Mouse (Mus musculus): Measurements from ENCODE around the gene Sohlh2. TPM values are rescaled to one million over a fixed set of nuclear protein-coding genes. Genes with fewer than 3 reads are reported as not detected.
"Not testable (repeated sequence)": the region's sequence is repeated elsewhere in the genome, so short reads cannot be mapped to it uniquely, and the experiment has no call there.

The Sohlh2 gene
- polyA plus RNA-seq, 1 experiment from 2014 or later, result not detected

GRCm38 (mm10) chr3:55161144-55161543 lies 20.7 kb upstream of the Sohlh2 start:
- 55% methylated on average over 7 of the region's 7 CpGs for WGBS (ENCODE audit: insufficient replicate concordance)
- Histone ChIP-seq H3K27me3 (replicated peaks) (no peaks in the 10 kb centered on the region), H3K36me3 (no peaks in the 10 kb centered on the region), H3K4me3 (no peak overlapping the region), H3K4me2 (no peak overlapping the region), H3K9me3 (replicated peaks) (no peaks in the 10 kb centered on the region), H3K4me1 (no peaks in the 10 kb centered on the region), H3K9ac (no peak overlapping the region), H3K27ac (no peak overlapping the region)
- ATAC-seq, result no peak

DNA sequence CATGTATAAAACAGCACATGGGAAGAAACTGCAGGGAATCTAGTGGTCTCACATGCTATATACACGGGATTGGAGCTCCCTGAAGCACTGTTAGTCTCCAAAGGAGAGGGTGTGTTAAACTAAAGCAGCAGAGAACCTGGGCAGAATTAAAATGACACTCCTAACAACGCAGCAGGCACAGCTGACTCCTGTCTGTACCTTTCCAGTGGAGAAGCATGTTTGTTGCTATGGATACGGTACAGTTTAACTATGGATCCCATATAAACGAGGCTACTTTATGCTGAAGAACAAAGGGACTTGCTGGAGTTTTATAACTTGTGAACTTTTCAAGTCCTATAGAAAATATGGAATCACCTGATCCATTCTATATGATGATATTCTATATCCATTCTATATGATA lies 18.3 kb upstream of the Sohlh2 start:
- Histone ChIP-seq H3K36me3 (no peaks in the 10 kb centered on the region), H3K4me2 (no peak overlapping the region), H3K4me3 (no peak overlapping the region), H3K9ac (no peak overlapping the region), H3K27me3 (replicated peaks) (no peaks in the 10 kb centered on the region), H3K9me3 (replicated peaks) (no peaks in the 10 kb centered on the region), H3K4me1 (no peaks in the 10 kb centered on the region), H3K27ac (no peak overlapping the region)
- ATAC-seq, result no peak
- WGBS (ENCODE audit: insufficient replicate concordance), result 60% methylated on average over 4 of the region's 4 CpGs

- no peak overlapping the region for H3K4me3 ChIP-seq
- WGBS (ENCODE audit: insufficient replicate concordance), result 56% methylated on average over 3 of the region's 3 CpGs
- no peaks in the 10 kb centered on the region for H3K4me1 ChIP-seq
- no peak overlapping the region for H3K9ac ChIP-seq
- no peaks in the 10 kb centered on the region for H3K27me3 ChIP-seq (replicated peaks)
- H3K4me2 ChIP-seq, result no peak overlapping the region
- ATAC-seq, result no peak
- no peaks in the 10 kb centered on the region for H3K9me3 ChIP-seq (replicated peaks)
- no peak overlapping the region for H3K27ac ChIP-seq
- H3K36me3 ChIP-seq, result no peaks in the 10 kb centered on the region
Observed at GRCm38 (mm10) chr3:55172478-55172877, 9.3 kb upstream of the Sohlh2 start.

- Histone ChIP-seq H3K9me3 (replicated peaks) (no peaks in the 10 kb centered on the region), H3K9ac (no peak overlapping the region), H3K36me3 (no peaks in the 10 kb centered on the region), H3K27ac (no peak overlapping the region), H3K4me2 (no peak overlapping the region), H3K4me3 (no peak overlapping the region), H3K27me3 (replicated peaks) (no peaks in the 10 kb centered on the region), H3K4me1 (no peaks in the 10 kb centered on the region)
- 54% methylated on average over 6 of the region's 6 CpGs for WGBS (ENCODE audit: insufficient replicate concordance)
- ATAC-seq, result no peak
Observed at GRCm38 (mm10) chr3:55177271-55177670, 4.6 kb upstream of the Sohlh2 start.

- Histone ChIP-seq H3K4me1 (no peaks in the 10 kb centered on the region), H3K27ac (no peak overlapping the region), H3K36me3 (no peaks in the 10 kb centered on the region), H3K27me3 (replicated peaks) (no peaks in the 10 kb centered on the region), H3K9ac (no peak overlapping the region), H3K4me3 (no peak overlapping the region), H3K4me2 (no peak overlapping the region), H3K9me3 (replicated peaks) (no peaks in the 10 kb centered on the region)
- 66% methylated on average over 4 of the region's 4 CpGs for WGBS (ENCODE audit: insufficient replicate concordance)
- ATAC-seq, result no peak
Observed at GRCm38 (mm10) chr3:55191668-55192067, 9.8 kb downstream of the Sohlh2 start.

GRCm38 (mm10) chr3:55193351-55193750 lies 11.5 kb downstream of the Sohlh2 start:
- H3K4me3 ChIP-seq, result no peak overlapping the region
- H3K9me3 ChIP-seq (replicated peaks), result no peaks in the 10 kb centered on the region
- ATAC-seq, result no peak
- H3K36me3 ChIP-seq, result no peaks in the 10 kb centered on the region
- no peak overlapping the region for H3K9ac ChIP-seq
- 8% methylated on average over 2 of the region's 2 CpGs for WGBS (ENCODE audit: insufficient replicate concordance)
- no peaks in the 10 kb centered on the region for H3K4me1 ChIP-seq
- no peak overlapping the region for H3K27ac ChIP-seq
- no peaks in the 10 kb centered on the region for H3K27me3 ChIP-seq (replicated peaks)
- H3K4me2 ChIP-seq, result no peak overlapping the region

DNA sequence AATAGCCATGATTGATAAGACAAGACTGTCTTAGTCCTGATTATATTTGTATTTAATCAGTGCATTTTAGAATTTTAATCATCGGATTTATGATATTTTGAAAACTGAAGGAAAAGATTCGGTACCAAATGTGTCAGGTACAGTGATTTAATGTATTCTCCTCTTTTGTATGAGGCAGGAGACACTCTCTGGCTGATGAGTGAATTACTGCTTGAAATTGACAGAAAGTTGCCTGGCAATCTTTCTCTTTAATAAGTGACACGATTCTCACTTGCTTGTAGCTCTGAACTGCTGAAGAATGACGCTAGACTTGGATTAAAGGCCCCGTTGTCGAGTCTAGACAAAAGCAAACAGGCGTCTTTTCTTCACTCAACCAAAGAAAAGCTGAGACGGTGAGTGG lies 13.0 kb downstream of the Sohlh2 start:
- Histone ChIP-seq H3K4me1 (no peaks in the 10 kb centered on the region), H3K4me2 (no peak overlapping the region), H3K36me3 (no peaks in the 10 kb centered on the region), H3K9me3 (replicated peaks) (no peaks in the 10 kb centered on the region), H3K9ac (no peak overlapping the region), H3K4me3 (no peak overlapping the region), H3K27me3 (replicated peaks) (no peaks in the 10 kb centered on the region), H3K27ac (no peak overlapping the region)
- WGBS (ENCODE audit: insufficient replicate concordance), result 75% methylated on average over 8 of the region's 8 CpGs
- ATAC-seq, result no peak

- 65% methylated on average over 5 of the region's 5 CpGs for WGBS (ENCODE audit: insufficient replicate concordance)
- no peaks in the 10 kb centered on the region for H3K9me3 ChIP-seq (replicated peaks)
- ATAC-seq, result no peak
- H3K4me1 ChIP-seq, result no peaks in the 10 kb centered on the region
- no peak overlapping the region for H3K27ac ChIP-seq
- H3K27me3 ChIP-seq (replicated peaks), result no peaks in the 10 kb centered on the region
- H3K9ac ChIP-seq, result no peak overlapping the region
- H3K4me3 ChIP-seq, result no peak overlapping the region
- no peaks in the 10 kb centered on the region for H3K36me3 ChIP-seq
- H3K4me2 ChIP-seq, result no peak overlapping the region
Observed at GRCm38 (mm10) chr3:55195581-55196327, 13.9 kb downstream of the Sohlh2 start.

- Histone ChIP-seq H3K4me1 (no peaks in the 10 kb centered on the region), H3K27me3 (replicated peaks) (no peaks in the 10 kb centered on the region), H3K9me3 (replicated peaks) (no peaks in the 10 kb centered on the region), H3K36me3 (no peaks in the 10 kb centered on the region), H3K9ac (no peak overlapping the region), H3K4me3 (no peak overlapping the region), H3K4me2 (no peak overlapping the region), H3K27ac (no peak overlapping the region)
- ATAC-seq, result no peak
- 65% methylated on average over 2 of the region's 2 CpGs for WGBS (ENCODE audit: insufficient replicate concordance)
Observed at GRCm38 (mm10) chr3:55196328-55196710, 14.5 kb downstream of the Sohlh2 start.

DNA sequence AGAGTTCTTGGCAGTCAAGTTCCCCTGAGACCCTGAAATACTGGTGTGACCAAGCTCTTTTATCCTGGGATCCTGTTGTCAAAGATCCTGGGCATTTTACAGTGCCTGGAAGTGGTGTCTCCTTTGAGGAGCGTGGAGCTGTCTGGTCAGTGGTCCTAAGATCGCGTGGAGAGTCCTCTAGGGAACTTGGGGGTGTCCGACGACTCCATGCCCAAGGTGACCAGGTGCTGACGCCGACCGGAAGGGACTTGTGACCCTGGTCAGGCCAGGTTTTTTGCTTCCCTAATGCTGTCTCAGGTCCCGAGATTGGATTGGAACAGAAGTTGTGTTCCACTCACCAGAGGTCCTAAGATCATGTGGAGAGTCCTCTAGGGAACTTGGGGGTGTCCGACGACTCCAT lies 21.8 kb downstream of the Sohlh2 start:
- not testable (repeated sequence) for H3K27ac ChIP-seq; H3K4me1 ChIP-seq; H3K9ac ChIP-seq; H3K9me3 ChIP-seq (replicated peaks); ATAC-seq; H3K4me3 ChIP-seq; H3K4me2 ChIP-seq; H3K27me3 ChIP-seq (replicated peaks); H3K36me3 ChIP-seq
- WGBS (ENCODE audit: insufficient replicate concordance), result 72% methylated on average over 11 of the region's 11 CpGs

- Histone ChIP-seq H3K9ac (no peak overlapping the region), H3K4me3 (no peak overlapping the region), H3K4me1 (no peaks in the 10 kb centered on the region), H3K9me3 (replicated peaks) (no peaks in the 10 kb centered on the region), H3K27ac (no peak overlapping the region), H3K4me2 (no peak overlapping the region), H3K36me3 (no peaks in the 10 kb centered on the region), H3K27me3 (replicated peaks) (no peaks in the 10 kb centered on the region)
- no peak for ATAC-seq
- 74% methylated on average over 2 of the region's 2 CpGs for WGBS (ENCODE audit: insufficient replicate concordance)
Observed at GRCm38 (mm10) chr3:55206413-55206812, 24.6 kb downstream of the Sohlh2 start.

DNA sequence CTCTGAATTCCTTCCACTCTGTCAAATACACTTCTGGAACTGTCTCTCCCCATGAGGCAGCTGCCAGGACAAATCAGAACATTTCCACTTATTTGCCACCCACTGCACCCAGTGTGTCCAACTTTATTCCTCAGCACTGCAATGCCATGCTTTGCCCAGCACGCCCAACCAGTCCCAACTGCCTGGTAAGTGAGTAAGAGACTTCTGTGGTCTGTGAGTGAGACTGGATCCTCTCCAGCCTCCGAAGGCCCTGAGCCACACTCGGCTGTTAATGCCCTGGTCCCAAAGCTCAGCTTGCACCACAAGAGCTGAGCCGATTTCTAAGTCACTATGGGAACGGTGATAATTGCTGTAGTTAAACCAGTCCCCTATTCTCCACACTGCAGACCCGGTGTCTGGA lies 25.8 kb downstream of the Sohlh2 start:
- H3K4me1 ChIP-seq, result no peaks in the 10 kb centered on the region
- WGBS (ENCODE audit: insufficient replicate concordance), result 70% methylated on average over 6 of the region's 6 CpGs
- H3K9me3 ChIP-seq (replicated peaks), result no peaks in the 10 kb centered on the region
- H3K27me3 ChIP-seq (replicated peaks), result no peaks in the 10 kb centered on the region
- no peaks in the 10 kb centered on the region for H3K36me3 ChIP-seq
- H3K4me2 ChIP-seq, result no peak overlapping the region
- H3K9ac ChIP-seq, result no peak overlapping the region
- ATAC-seq, result no peak
- no peak overlapping the region for H3K4me3 ChIP-seq
- H3K27ac ChIP-seq, result no peak overlapping the region

DNA sequence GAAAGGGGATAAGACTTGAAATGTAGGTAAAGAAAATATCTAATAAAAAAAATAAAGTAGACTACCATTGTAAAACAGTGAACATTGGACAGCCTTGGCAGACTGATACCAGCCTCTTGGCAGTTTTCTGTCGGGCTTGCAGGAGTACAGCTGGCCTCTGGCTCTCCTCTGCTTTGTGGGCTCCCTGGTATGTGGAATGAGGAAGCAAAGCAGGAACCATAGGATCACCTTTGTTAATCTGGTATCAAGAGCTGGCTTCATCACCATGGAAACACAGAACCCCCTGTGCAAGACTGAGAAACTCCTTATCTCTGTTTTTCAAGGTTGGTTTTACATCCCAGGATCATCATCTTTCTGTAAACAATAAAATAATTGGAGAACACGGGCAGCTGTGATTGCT lies 30.4 kb downstream of the Sohlh2 start:
- Histone ChIP-seq H3K4me3 (no peak overlapping the region), H3K9me3 (replicated peaks) (no peaks in the 10 kb centered on the region), H3K4me1 (no peaks in the 10 kb centered on the region), H3K27ac (no peak overlapping the region), H3K27me3 (replicated peaks) (no peaks in the 10 kb centered on the region), H3K36me3 (no peaks in the 10 kb centered on the region), H3K9ac (no peak overlapping the region), H3K4me2 (no peak overlapping the region)
- WGBS (ENCODE audit: insufficient replicate concordance), result 22% methylated on average over 2 of the region's 2 CpGs
- ATAC-seq, result no peak

All from liver, embryonic 12.5 days (tissue).